Comparison of ENCODE assay signal across 8 mouse cellular contexts in genomic region chr2:172042607-172043234, GRCm38 (mm10). TPM values are rescaled to one million over a fixed set of nuclear protein-coding genes. Genes with fewer than 3 reads are reported as not detected.
DNase-seq lines count a peak whose midpoint lies in the region; ATAC-seq and TF ChIP-seq lines count a peak whose summit lies in the region.

No protein-coding gene starts in this region.

- under 1% methylated on average over 46 of the region's 46 CpGs for WGBS in lung, embryonic 14.5 days
- 3% methylated on average over 46 of the region's 46 CpGs for WGBS in lung, adult 2 months
- 1% methylated on average over 46 of the region's 46 CpGs for WGBS in limb, embryonic 15.5 days
- WGBS in stomach, embryonic 15.5 days = 1% methylated on average over 46 of the region's 46 CpGs

- TF ChIP-seq CTCF in lung, embryonic 14.5 days (IDR thresholded peaks at IDR 0.05; ENCODE audit: low read depth) = no peak
- TF ChIP-seq CTCF in lung, adult 2 months (IDR thresholded peaks at IDR 0.05; ENCODE audit: insufficient read depth, low read length) = no peak

- H3K4me1 ChIP-seq in lung, embryonic 14.5 days (ENCODE audit: insufficient read depth) = no peaks in the 10 kb centered on the region
- H3K4me1 ChIP-seq in lung, adult 2 months (ENCODE audit: control insufficient read depth, insufficient read depth, low read length) = no peaks in the 10 kb centered on the region
- H3K4me1 ChIP-seq in limb, embryonic 15.5 days = peaks cover 14% of the 10 kb centered on the region
- H3K4me1 ChIP-seq in stomach, embryonic 15.5 days = peaks cover 8% of the 10 kb centered on the region; the same call in 1 of the 2 replicates

- H3K9ac ChIP-seq in lung, embryonic 14.5 days = no peak overlapping the region
- H3K9ac ChIP-seq in limb, embryonic 15.5 days = no peak overlapping the region
- H3K9ac ChIP-seq in stomach, embryonic 15.5 days = no peak overlapping the region

- no peaks in the 10 kb centered on the region for H3K9me3 ChIP-seq in lung, embryonic 14.5 days (ENCODE audit: low read depth, low read length)
- no peaks in the 10 kb centered on the region for H3K9me3 ChIP-seq in limb, embryonic 15.5 days
- H3K9me3 ChIP-seq in stomach, embryonic 15.5 days = no peaks in the 10 kb centered on the region

- H3K27me3 ChIP-seq in lung, embryonic 14.5 days (ENCODE audit: insufficient read depth, low read length) = peaks cover 48% of the 10 kb centered on the region
- peaks cover 62% of the 10 kb centered on the region for H3K27me3 ChIP-seq in limb, embryonic 15.5 days
- peaks cover 34% of the 10 kb centered on the region for H3K27me3 ChIP-seq in stomach, embryonic 15.5 days (replicated peaks)

- H3K4me3 ChIP-seq in lung, embryonic 14.5 days (ENCODE audit: low read depth, low read length) = peak overlapping the region; percentile 14; the same call in 1 of the 2 replicates
- no peak overlapping the region for H3K4me3 ChIP-seq in lung, adult 2 months (replicated peaks; ENCODE audit: extremely low read depth, low read depth, low read length)
- peak overlapping the region; percentile 24 for H3K4me3 ChIP-seq in limb, embryonic 15.5 days
- peak overlapping the region; percentile 12; the same call in 1 of the 2 replicates for H3K4me3 ChIP-seq in stomach, embryonic 15.5 days (replicated peaks)

- H3K27ac ChIP-seq in lung, embryonic 14.5 days (ENCODE audit: low read depth) = no peak overlapping the region
- no peak overlapping the region for H3K27ac ChIP-seq in limb, embryonic 15.5 days
- H3K27ac ChIP-seq in stomach, embryonic 15.5 days = no peak overlapping the region

- DNase-seq in cerebellum, postnatal 10 days = peak; percentile 40
- DNase-seq in cerebellum, adult 8-10 months = no peak
- DNase-seq in lung, embryonic 14.5 days = no peak
- no peak for DNase-seq in lung, adult 2 months
- no peak for DNase-seq in adrenal gland, adult 8-10 months
- DNase-seq in urinary bladder, adult 18-20 months (ENCODE audit: low spot score in 2 of 2) = no peak

- H3K4me2 ChIP-seq in lung, embryonic 14.5 days = peak overlapping the region; percentile 29; the same call in 1 of the 2 replicates
- peak overlapping the region; percentile 35 for H3K4me2 ChIP-seq in limb, embryonic 15.5 days
- peak overlapping the region; percentile 29 for H3K4me2 ChIP-seq in stomach, embryonic 15.5 days

- peak; percentile 35; the same call in 1 of the 2 replicates for ATAC-seq in lung, embryonic 14.5 days (ENCODE audit: insufficient read depth)
- ATAC-seq in limb, embryonic 15.5 days (ENCODE audit: insufficient number of reproducible peaks, low FRiP score, low TSS enrichment, low read depth) = no peak
- ATAC-seq in stomach, embryonic 15.5 days (ENCODE audit: insufficient read depth, low FRiP score, low read depth) = no peak

- TF ChIP-seq POLR2A in lung, adult 2 months (IDR thresholded peaks at IDR 0.05; ENCODE audit: borderline replicate concordance, extremely low read depth, low read depth, low read length) = no peak

- no peaks in the 10 kb centered on the region for H3K36me3 ChIP-seq in lung, embryonic 14.5 days (ENCODE audit: insufficient read depth)
- no peaks in the 10 kb centered on the region for H3K36me3 ChIP-seq in limb, embryonic 15.5 days
- no peaks in the 10 kb centered on the region for H3K36me3 ChIP-seq in stomach, embryonic 15.5 days

RNA-seq across cellular contexts. Expression of gene Cbln4, which starts 0.5 kb away (rescaled TPM):
- not detected in 2 replicates for polyA plus RNA-seq in lung, embryonic 14.5 days (2014; fragmentation: Nextera tagmentation; extraction: Ambion mirVana)
- polyA plus RNA-seq in lung, adult 2 months (2012; rRNA removed) = not detected in 2 replicates
- polyA plus RNA-seq in limb, embryonic 15.5 days (2015; fragmentation: Nextera tagmentation; extraction: Ambion mirVana) = 0.82 and 1.0 TPM in 2 replicates
- polyA plus RNA-seq in stomach, embryonic 15.5 days (2015; fragmentation: Nextera tagmentation; extraction: Ambion mirVana) = 0.17 and 0.30 TPM in 2 replicates
- total RNA-seq in adrenal gland, adult 8-10 months (2022) = not detected

Comparison
In these comparisons a context has a peak if more than half of its experiments do, and no peak if none do; other contexts are left out.
1. DNase-seq: peak in cerebellum, postnatal 10 days (2 of 2); none in cerebellum, adult 8-10 months (single experiment), lung, embryonic 14.5 days (single experiment), lung, adult 2 months (single experiment), adrenal gland, adult 8-10 months (single experiment) and urinary bladder, adult 18-20 months (0 of 2).
2. Peak in every context shown above with its lines, with median percentiles within 50 percentile points of each other: H3K4me2 ChIP-seq.